Mouse (Mus musculus) spleen, adult 2 months (tissue): Measurements from ENCODE around the gene Cfap77.

Experiments used
- CTCF ChIP-seq: fragments of 200-500 bp; IDR thresholded peaks from 2 replicates; pipeline ENCODE4 v1.5.1; 2011; ENCODE audit warnings: mild to moderate bottlenecking, inconsistent platforms; ENCODE audit not compliant: insufficient read depth, insufficient read length, insufficient replicate concordance; ENCODE audit errors: extremely low read depth
- POLR2A ChIP-seq: fragments of 200-500 bp; IDR thresholded peaks from 2 replicates; pipeline ENCODE4 v1.6.1; 2011; ENCODE audit warnings: low read depth, low read length, inconsistent platforms

DNA sequence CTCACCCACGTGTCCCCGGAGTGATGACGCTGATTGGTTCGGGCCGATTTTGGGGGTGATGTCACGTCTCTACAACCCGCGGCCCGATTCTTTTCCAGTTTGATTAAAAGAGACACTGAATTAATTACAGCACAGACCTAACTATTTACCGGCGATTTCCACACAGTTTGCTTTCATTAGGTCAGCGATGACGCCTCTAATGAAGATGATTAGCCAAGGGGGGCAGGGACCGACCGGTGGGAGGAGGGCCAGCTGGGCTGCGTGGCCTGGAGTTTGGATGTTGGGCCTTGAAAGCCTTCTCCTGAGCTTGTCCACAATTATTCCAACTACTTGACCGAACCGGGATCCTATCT, 138.4 kb downstream of the Cfap77 start, which contains the start of gene Barhl1:
- TF ChIP-seq CTCF (no peak), POLR2A (no peak)
